Mouse (Mus musculus) megakaryocyte, adult 5-6 weeks (primary cell): ENCODE measurements around the gene Gal3st3. TPM values are rescaled to one million over a fixed set of nuclear protein-coding genes. Genes with fewer than 3 reads are reported as not detected.

Experiments
- ATAC-seq: 2 replicates; pipeline ENCODE4 v1.8.0; 2016; ENCODE audit warnings: mild to moderate bottlenecking, inconsistent platforms; ENCODE audit not compliant: poor library complexity, severe bottlenecking
- total RNA-seq, 2 experiments: library from RNA; stranded (forward) in 1 of 2; stranded (reverse) in 1 of 2; fragments of 153-499, 151-499 nt in 1 of 2; fragments of 221-1000, 200-1000 nt in 1 of 2; gene quantifications; 2 replicates each; pipeline versions ENCODE4 v1.2.3 to v1.2.4; 2015 to 2017

The Gal3st3 gene
- total RNA-seq (2015) (not detected in 2 replicates), total RNA-seq (2017) (not detected in 2 replicates)

- no peak for ATAC-seq
These were observed at the start of gene Gal3st3 for GRCm38 (mm10) chr19:5297903-5298800. Gal3st3 (plus strand) TSS chr19:5298331.

- ATAC-seq, result peak; percentile 98
These were observed 41.0 kb upstream of the Gal3st3 start for GRCm38 (mm10) chr19:5257140-5257539.

- ATAC-seq, result no peak
These were observed 31.1 kb upstream of the Gal3st3 start for GRCm38 (mm10) chr19:5267015-5267414.

- ATAC-seq, result no peak
These were observed 30.1 kb upstream of the Gal3st3 start for GRCm38 (mm10) chr19:5268017-5268416.

GRCm38 (mm10) chr19:5268875-5269274, 29.3 kb upstream of the Gal3st3 start:
- ATAC-seq, result no peak

GRCm38 (mm10) chr19:5269392-5269791, 28.7 kb upstream of the Gal3st3 start:
- ATAC-seq, result no peak

- no peak for ATAC-seq
These were observed 26.7 kb upstream of the Gal3st3 start for GRCm38 (mm10) chr19:5271430-5271829.

GRCm38 (mm10) chr19:5272326-5272795, 25.8 kb upstream of the Gal3st3 start:
- no peak for ATAC-seq

- peak; percentile 81 for ATAC-seq
These were observed 25.1 kb upstream of the Gal3st3 start, which contains the start of gene Pacs1 for GRCm38 (mm10) chr19:5272801-5273733. Pacs1 (minus strand) TSS chr19:5273119.

GRCm38 (mm10) chr19:5273916-5274315, 24.2 kb upstream of the Gal3st3 start:
- ATAC-seq, result no peak

- no peak for ATAC-seq
These were observed 23.5 kb upstream of the Gal3st3 start for GRCm38 (mm10) chr19:5274641-5275040.

- ATAC-seq, result no peak
These were observed 22.4 kb upstream of the Gal3st3 start for GRCm38 (mm10) chr19:5275736-5276135.

GRCm38 (mm10) chr19:5276531-5276930, 21.6 kb upstream of the Gal3st3 start:
- no peak for ATAC-seq

- ATAC-seq, result no peak
These were observed 21.0 kb upstream of the Gal3st3 start for GRCm38 (mm10) chr19:5277140-5277539.

- ATAC-seq, result no peak
These were observed 19.8 kb upstream of the Gal3st3 start for GRCm38 (mm10) chr19:5278381-5278780.

GRCm38 (mm10) chr19:5294972-5295735, 3.0 kb upstream of the Gal3st3 start, which contains the start of gene Sf3b2:
Sf3b2 (minus strand) TSS chr19:5295455.
- ATAC-seq, result peak; percentile 98

GRCm38 (mm10) chr19:5295736-5296075, 2.4 kb upstream of the Gal3st3 start:
- peak; percentile 7; the same call in 1 of the 2 replicates for ATAC-seq

- ATAC-seq, result no peak
These were observed 1.5 kb upstream of the Gal3st3 start for GRCm38 (mm10) chr19:5296630-5297029.

- no peak for ATAC-seq
These were observed 2.5 kb downstream of the Gal3st3 start for GRCm38 (mm10) chr19:5300588-5300987.

- peak; percentile 49 for ATAC-seq
These were observed 4.3 kb downstream of the Gal3st3 start for GRCm38 (mm10) chr19:5302455-5302854.
